Mouse (Mus musculus) liver, embryonic 14.5 days (tissue): Measurements from ENCODE around the gene Lyrm2.

Experiments used
- CTCF ChIP-seq: IDR thresholded peaks from 2 replicates; pipeline ENCODE4 v1.5.1; 2016; ENCODE audit warnings: antibody characterized with exemption, low read depth, control low read depth
- EP300 ChIP-seq: IDR thresholded peaks from 2 replicates; pipeline ENCODE4 v1.6.1; 2016; ENCODE audit warnings: antibody characterized with exemption, low read depth

GRCm38 (mm10) chr4:32757430-32757829 lies 42.6 kb upstream of the Lyrm2 start:
- TF ChIP-seq CTCF (no peak), EP300 (no peak)
